Comparison of ENCODE assay signal across 16 mouse cellular contexts in genomic region chr5:105425587-105425986, GRCm38 (mm10).
"Had no signal": no experiment of that assay in that cellular context is flagged by ENCODE, and none has a peak within 500 bp of the region (broad histone marks: within the 10 kb centered on the region; RNA-seq: fewer than 3 reads in every experiment).

No protein-coding gene starts in this region.

- H3K36me3 ChIP-seq: neural tube, embryonic 12.5 days; stomach, embryonic 15.5 days had no signal

- DNase-seq: retina, postnatal 1 day; right cerebral cortex, adult 18-20 months; right cerebral cortex, postnatal 14 days; right cerebral cortex, postnatal 25 days; right cerebral cortex, postnatal 4 days; spleen, adult 18-20 months; thymus, adult 18-20 months; thymus, adult 2 months; thymus, postnatal 14 days; thymus, postnatal 25 days; thymus, postnatal 36 days; thymus, postnatal 4 days had no signal

- H3K4me1 ChIP-seq: neural tube, embryonic 12.5 days; stomach, embryonic 15.5 days had no signal

- H3K27me3 ChIP-seq: neural tube, embryonic 12.5 days; neural tube, embryonic 13.5 days; neural tube, embryonic 15.5 days; stomach, embryonic 15.5 days had no signal

- H3K9me3 ChIP-seq: neural tube, embryonic 12.5 days; neural tube, embryonic 15.5 days; stomach, embryonic 15.5 days had no signal

- H3K9ac ChIP-seq: neural tube, embryonic 12.5 days; neural tube, embryonic 13.5 days; neural tube, embryonic 15.5 days; stomach, embryonic 15.5 days had no signal

- H3K4me2 ChIP-seq: neural tube, embryonic 12.5 days; neural tube, embryonic 13.5 days; neural tube, embryonic 15.5 days; stomach, embryonic 15.5 days had no signal

- H3K4me3 ChIP-seq: neural tube, embryonic 12.5 days; neural tube, embryonic 13.5 days; neural tube, embryonic 15.5 days; stomach, embryonic 15.5 days had no signal

- H3K27ac ChIP-seq: neural tube, embryonic 12.5 days; neural tube, embryonic 13.5 days; neural tube, embryonic 15.5 days; stomach, embryonic 15.5 days had no signal
